Mouse (Mus musculus): ENCODE data around the gene Ctsz.
A peak's percentile ranks its signal among the peaks of the same experiment; 100 is the strongest.

The Ctsz gene

GRCm38 (mm10) chr2:174438737-174439449 is at the start of gene Ctsz:
Ctsz (minus strand) TSS chr2:174439039.
- DNase-seq (ENCODE audit: low spot score), result peak; percentile 89

- no peak for DNase-seq (ENCODE audit: low spot score)
Measured at GRCm38 (mm10) chr2:174487005-174487404, 48.2 kb upstream of the Ctsz start.

GRCm38 (mm10) chr2:174478746-174479145 is 39.9 kb upstream of the Ctsz start:
- DNase-seq (ENCODE audit: low spot score), result no peak

GRCm38 (mm10) chr2:174477543-174478319 is 38.9 kb upstream of the Ctsz start:
- no peak for DNase-seq (ENCODE audit: low spot score)

GRCm38 (mm10) chr2:174473550-174473927 is 34.7 kb upstream of the Ctsz start:
- no peak for DNase-seq (ENCODE audit: low spot score)

- peak; percentile 99 for DNase-seq (ENCODE audit: low spot score)
Measured at GRCm38 (mm10) chr2:174472818-174473549, 34.1 kb upstream of the Ctsz start, which contains the start of gene Prelid3b. Prelid3b (minus strand) TSS chr2:174473081.

- no peak for DNase-seq (ENCODE audit: low spot score)
Measured at GRCm38 (mm10) chr2:174472407-174472806, 33.6 kb upstream of the Ctsz start.

GRCm38 (mm10) chr2:174470786-174471405 is 32.1 kb upstream of the Ctsz start:
- no peak for DNase-seq (ENCODE audit: low spot score)

- no peak for DNase-seq (ENCODE audit: low spot score)
Measured at GRCm38 (mm10) chr2:174470333-174470732, 31.5 kb upstream of the Ctsz start.

GRCm38 (mm10) chr2:174463789-174464523 is 25.1 kb upstream of the Ctsz start, which contains the start of gene Atp5e:
Atp5e (minus strand) TSS chr2:174464105.
- DNase-seq (ENCODE audit: low spot score), result peak; percentile 95

GRCm38 (mm10) chr2:174463370-174463769 is 24.5 kb upstream of the Ctsz start:
- DNase-seq (ENCODE audit: low spot score), result no peak

- DNase-seq (ENCODE audit: low spot score), result no peak
Measured at GRCm38 (mm10) chr2:174459365-174459764, 20.5 kb upstream of the Ctsz start.

GRCm38 (mm10) chr2:174453681-174454080 is 14.8 kb upstream of the Ctsz start:
- DNase-seq (ENCODE audit: low spot score), result peak; percentile 58

- DNase-seq (ENCODE audit: low spot score), result no peak
Measured at GRCm38 (mm10) chr2:174450353-174450752, 11.5 kb upstream of the Ctsz start, which contains the start of gene Tubb1. Tubb1 (plus strand) TSS chr2:174450695.

GRCm38 (mm10) chr2:174448405-174448804 is 9.6 kb upstream of the Ctsz start:
- no peak for DNase-seq (ENCODE audit: low spot score)

- no peak for DNase-seq (ENCODE audit: low spot score)
Measured at GRCm38 (mm10) chr2:174446905-174447304, 8.1 kb upstream of the Ctsz start.

GRCm38 (mm10) chr2:174446492-174446891 is 7.7 kb upstream of the Ctsz start:
- no peak for DNase-seq (ENCODE audit: low spot score)

- DNase-seq (ENCODE audit: low spot score), result no peak
Measured at GRCm38 (mm10) chr2:174445018-174445417, 6.2 kb upstream of the Ctsz start.

GRCm38 (mm10) chr2:174444359-174444758 is 5.5 kb upstream of the Ctsz start:
- DNase-seq (ENCODE audit: low spot score), result no peak

- no peak for DNase-seq (ENCODE audit: low spot score)
Measured at GRCm38 (mm10) chr2:174443046-174443445, 4.2 kb upstream of the Ctsz start.

GRCm38 (mm10) chr2:174442460-174442859 is 3.6 kb upstream of the Ctsz start:
- DNase-seq (ENCODE audit: low spot score), result no peak

All from yolk sac, embryonic 10.5 days (tissue).